Mouse (Mus musculus): ENCODE data around the gene Sec24a. TPM values are rescaled to one million over a fixed set of nuclear protein-coding genes. Genes with fewer than 3 reads are reported as not detected.

Gene Sec24a
- polyA plus RNA-seq, 1 experiment, result 15.6 TPM

- Histone ChIP-seq H3K27me3 (ENCODE audit: control insufficient read depth, insufficient read depth, low read length) (no peaks in the 10 kb centered on the region), H3K36me3 (ENCODE audit: control insufficient read depth, insufficient read depth, low read length) (no peaks in the 10 kb centered on the region), H3K4me3 (ENCODE audit: control insufficient read depth, insufficient read depth, low read length) (no peak overlapping the region), H3K27ac (ENCODE audit: control insufficient read depth, insufficient read depth, low read length) (no peak overlapping the region), H3K4me1 (replicated peaks; ENCODE audit: control insufficient read depth, insufficient read depth, low read length) (peaks cover 15% of the 10 kb centered on the region)
- WGBS, result 93% methylated on average over 10 of the region's 10 CpGs
- no peak for DNase-seq
- TF ChIP-seq POLR2A (IDR thresholded peaks at IDR 0.05; ENCODE audit: control insufficient read depth, extremely low read depth, insufficient read depth, low read length, poor library complexity) (no peak), CTCF (IDR thresholded peaks at IDR 0.05; ENCODE audit: borderline replicate concordance, control insufficient read depth, extremely low read depth, insufficient read depth, low read length, poor library complexity) (no peak)
Measured at GRCm38 (mm10) chr11:51656798-51657521, 106.5 kb downstream of the Sec24a start.

GRCm38 (mm10) chr11:51654891-51655290, 108.5 kb downstream of the Sec24a start:
- 97% methylated on average over 3 of the region's 3 CpGs for WGBS

GRCm38 (mm10) chr11:51653736-51654135, 109.7 kb downstream of the Sec24a start:
- Histone ChIP-seq H3K27ac (ENCODE audit: control insufficient read depth, insufficient read depth, low read length) (no peak overlapping the region), H3K4me3 (ENCODE audit: control insufficient read depth, insufficient read depth, low read length) (no peak overlapping the region), H3K4me1 (replicated peaks; ENCODE audit: control insufficient read depth, insufficient read depth, low read length) (peaks cover 27% of the 10 kb centered on the region), H3K36me3 (ENCODE audit: control insufficient read depth, insufficient read depth, low read length) (no peaks in the 10 kb centered on the region), H3K27me3 (ENCODE audit: control insufficient read depth, insufficient read depth, low read length) (no peaks in the 10 kb centered on the region)
- 94% methylated on average over 6 of the region's 6 CpGs for WGBS
- TF ChIP-seq CTCF (IDR thresholded peaks at IDR 0.05; ENCODE audit: borderline replicate concordance, control insufficient read depth, extremely low read depth, insufficient read depth, low read length, poor library complexity) (no peak), POLR2A (IDR thresholded peaks at IDR 0.05; ENCODE audit: control insufficient read depth, extremely low read depth, insufficient read depth, low read length, poor library complexity) (no peak)
- DNase-seq, result no peak

More at GRCm38 (mm10) chr11:51654891-51655290, 108.5 kb downstream of the Sec24a start:
- Histone ChIP-seq H3K27me3 (ENCODE audit: control insufficient read depth, insufficient read depth, low read length) (no peaks in the 10 kb centered on the region), H3K36me3 (ENCODE audit: control insufficient read depth, insufficient read depth, low read length) (no peaks in the 10 kb centered on the region), H3K4me3 (ENCODE audit: control insufficient read depth, insufficient read depth, low read length) (no peak overlapping the region), H3K4me1 (replicated peaks; ENCODE audit: control insufficient read depth, insufficient read depth, low read length) (peaks cover 24% of the 10 kb centered on the region), H3K27ac (ENCODE audit: control insufficient read depth, insufficient read depth, low read length) (no peak overlapping the region)
- TF ChIP-seq CTCF (IDR thresholded peaks at IDR 0.05; ENCODE audit: borderline replicate concordance, control insufficient read depth, extremely low read depth, insufficient read depth, low read length, poor library complexity) (no peak), POLR2A (IDR thresholded peaks at IDR 0.05; ENCODE audit: control insufficient read depth, extremely low read depth, insufficient read depth, low read length, poor library complexity) (no peak)
- DNase-seq, result no peak

- H3K36me3 ChIP-seq (ENCODE audit: control insufficient read depth, insufficient read depth, low read length), result no peaks in the 10 kb centered on the region
- H3K4me1 ChIP-seq (replicated peaks; ENCODE audit: control insufficient read depth, insufficient read depth, low read length), result peaks cover 26% of the 10 kb centered on the region
- H3K27me3 ChIP-seq (ENCODE audit: control insufficient read depth, insufficient read depth, low read length), result no peaks in the 10 kb centered on the region
- no peak overlapping the region for H3K27ac ChIP-seq (ENCODE audit: control insufficient read depth, insufficient read depth, low read length)
- TF ChIP-seq CTCF (IDR thresholded peaks at IDR 0.05; ENCODE audit: borderline replicate concordance, control insufficient read depth, extremely low read depth, insufficient read depth, low read length, poor library complexity) (no peak), POLR2A (IDR thresholded peaks at IDR 0.05; ENCODE audit: control insufficient read depth, extremely low read depth, insufficient read depth, low read length, poor library complexity) (no peak)
- no peak overlapping the region for H3K4me3 ChIP-seq (ENCODE audit: control insufficient read depth, insufficient read depth, low read length)
- WGBS, result 97% methylated on average over 4 of the region's 4 CpGs
- no peak for DNase-seq
Measured at GRCm38 (mm10) chr11:51652889-51653418, 110.5 kb downstream of the Sec24a start.

GRCm38 (mm10) chr11:51650691-51651515, 112.5 kb downstream of the Sec24a start, which contains the start of the genes N4bp3 and D930048N14Rik:
Gene N4bp3 (minus strand): TSS chr11:51650842.
Gene D930048N14Rik (plus strand): TSS chr11:51650954.
- no peak for TF ChIP-seq POLR2A (IDR thresholded peaks at IDR 0.05; ENCODE audit: control insufficient read depth, extremely low read depth, insufficient read depth, low read length, poor library complexity)
- TF ChIP-seq CTCF (IDR thresholded peaks at IDR 0.05; ENCODE audit: borderline replicate concordance, control insufficient read depth, extremely low read depth, insufficient read depth, low read length, poor library complexity), result no peak; the same call in 1 of the 2 replicates
- Histone ChIP-seq H3K4me3 (ENCODE audit: control insufficient read depth, insufficient read depth, low read length) (peak within 1 kb of the TSS; percentile 82), H3K36me3 (ENCODE audit: control insufficient read depth, insufficient read depth, low read length) (no peaks in the 10 kb centered on the region), H3K27ac (ENCODE audit: control insufficient read depth, insufficient read depth, low read length) (no peak within 1 kb of the TSS), H3K27me3 (ENCODE audit: control insufficient read depth, insufficient read depth, low read length) (no peaks in the 10 kb centered on the region), H3K4me1 (replicated peaks; ENCODE audit: control insufficient read depth, insufficient read depth, low read length) (peaks cover 42% of the 10 kb centered on the region)
- 1% methylated on average over 70 of the region's 70 CpGs for WGBS
- peak; percentile 78 for DNase-seq

- peak; percentile 60 for DNase-seq
- H3K36me3 ChIP-seq (ENCODE audit: control insufficient read depth, insufficient read depth, low read length), result no peaks in the 10 kb centered on the region
- WGBS, result under 1% methylated on average over 30 of the region's 30 CpGs
- H3K27me3 ChIP-seq (ENCODE audit: control insufficient read depth, insufficient read depth, low read length), result no peaks in the 10 kb centered on the region
- peaks cover 49% of the 10 kb centered on the region for H3K4me1 ChIP-seq (replicated peaks; ENCODE audit: control insufficient read depth, insufficient read depth, low read length)
- H3K4me3 ChIP-seq (ENCODE audit: control insufficient read depth, insufficient read depth, low read length), result peak overlapping the region; percentile 82
- no peak overlapping the region for H3K27ac ChIP-seq (ENCODE audit: control insufficient read depth, insufficient read depth, low read length)
- TF ChIP-seq CTCF (IDR thresholded peaks at IDR 0.05; ENCODE audit: borderline replicate concordance, control insufficient read depth, extremely low read depth, insufficient read depth, low read length, poor library complexity) (no peak), POLR2A (IDR thresholded peaks at IDR 0.05; ENCODE audit: control insufficient read depth, extremely low read depth, insufficient read depth, low read length, poor library complexity) (no peak)
Measured at GRCm38 (mm10) chr11:51650261-51650660, 113.2 kb downstream of the Sec24a start.

Measured in thymus, adult 2 months (tissue).